Mouse (Mus musculus): ENCODE measurements at regions not wholly inside any gene's neighbourhood (a gene's known extent, or its start where the extent isn't known, plus 50 kb on each side); places are given as distances from the start of the nearest gene placed in this dataset.
"Not testable (repeated sequence)": the region's sequence is repeated elsewhere in the genome, so short reads cannot be mapped to it uniquely, and the experiment has no call there.

- H3K36me3 ChIP-seq (ENCODE audit: control insufficient read depth, insufficient read depth): no peaks in the 10 kb centered on the region
- no peak overlapping the region for H3K4me2 ChIP-seq (ENCODE audit: low read depth)
- no peak overlapping the region for H3ac ChIP-seq (ENCODE audit: control insufficient read depth, insufficient read length)
- no peaks in the 10 kb centered on the region for H3K79me2 ChIP-seq (ENCODE audit: control insufficient read depth, insufficient read depth)
- TF ChIP-seq POLR2AphosphoS2 (IDR thresholded peaks at IDR 0.05; ENCODE audit: insufficient read length, low read depth) (no peak), TCF12 (IDR thresholded peaks at IDR 0.05; ENCODE audit: insufficient read depth, poor library complexity, severe bottlenecking) (no peak), REST (IDR thresholded peaks at IDR 0.05; ENCODE audit: insufficient read depth, insufficient read length) (no peak), MYOD1 (IDR thresholded peaks at IDR 0.05; ENCODE audit: control insufficient read depth in 1 of 3, insufficient read length in 2 of 3, low read depth in 2 of 3) (no peak), USF1 (IDR thresholded peaks at IDR 0.05; ENCODE audit: low read depth) (no peak), TCF3 (IDR thresholded peaks at IDR 0.05; ENCODE audit: insufficient read length, low read depth) (no peak), SRF (IDR thresholded peaks at IDR 0.05; ENCODE audit: control insufficient read depth, insufficient read length, low read depth) (no peak), MAX (IDR thresholded peaks at IDR 0.05; ENCODE audit: low read depth) (no peak), CEBPB (IDR thresholded peaks at IDR 0.05; ENCODE audit: insufficient read depth, poor library complexity, severe bottlenecking) (no peak), POLR2A (IDR thresholded peaks at IDR 0.05; ENCODE audit: insufficient read length, low read depth) (no peak), E2F4 (IDR thresholded peaks at IDR 0.05; ENCODE audit: insufficient read depth) (no peak), MYOG (IDR thresholded peaks at IDR 0.05; ENCODE audit: control insufficient read depth in 1 of 3, insufficient read depth in 1 of 3, insufficient read length in 2 of 3, low read depth in 2 of 3) (no peak)
- H3K27me3 ChIP-seq (ENCODE audit: control insufficient read depth, insufficient read depth, insufficient read length): no peaks in the 10 kb centered on the region
- no peak overlapping the region for H3K4me3 ChIP-seq
Measured at GRCm38 (mm10) chr3:109249989-109250388, 90.5 kb upstream of the Vav3 start.

- Histone ChIP-seq H3K36me3 (ENCODE audit: control insufficient read depth, insufficient read depth) (no peaks in the 10 kb centered on the region), H3K27me3 (ENCODE audit: control insufficient read depth, insufficient read depth, insufficient read length) (no peaks in the 10 kb centered on the region), H3K4me3 (no peak overlapping the region), H3K4me2 (ENCODE audit: low read depth) (no peak overlapping the region), H3ac (ENCODE audit: control insufficient read depth, insufficient read length) (no peak overlapping the region), H3K79me2 (ENCODE audit: control insufficient read depth, insufficient read depth) (no peaks in the 10 kb centered on the region)
- no peak for TF ChIP-seq MAX (IDR thresholded peaks at IDR 0.05; ENCODE audit: low read depth)
- no peak for TF ChIP-seq TCF3 (IDR thresholded peaks at IDR 0.05; ENCODE audit: insufficient read length, low read depth)
- TF ChIP-seq TCF12 (IDR thresholded peaks at IDR 0.05; ENCODE audit: insufficient read depth, poor library complexity, severe bottlenecking): no peak
- TF ChIP-seq USF1 (IDR thresholded peaks at IDR 0.05; ENCODE audit: low read depth): no peak
- no peak for TF ChIP-seq MYOG (IDR thresholded peaks at IDR 0.05; ENCODE audit: control insufficient read depth in 1 of 3, insufficient read depth in 1 of 3, insufficient read length in 2 of 3, low read depth in 2 of 3)
- no peak for TF ChIP-seq MYOD1 (IDR thresholded peaks at IDR 0.05; ENCODE audit: control insufficient read depth in 1 of 3, insufficient read length in 2 of 3, low read depth in 2 of 3)
- no peak for TF ChIP-seq E2F4 (IDR thresholded peaks at IDR 0.05; ENCODE audit: insufficient read depth)
- TF ChIP-seq SRF (IDR thresholded peaks at IDR 0.05; ENCODE audit: control insufficient read depth, insufficient read length, low read depth): no peak
- TF ChIP-seq CEBPB (IDR thresholded peaks at IDR 0.05; ENCODE audit: insufficient read depth, poor library complexity, severe bottlenecking): no peak
- TF ChIP-seq REST (IDR thresholded peaks at IDR 0.05; ENCODE audit: insufficient read depth, insufficient read length): no peak
- TF ChIP-seq POLR2AphosphoS2 (IDR thresholded peaks at IDR 0.05; ENCODE audit: insufficient read length, low read depth): no peak
- TF ChIP-seq POLR2A (IDR thresholded peaks at IDR 0.05; ENCODE audit: insufficient read length, low read depth): no peak
Measured at GRCm38 (mm10) chr3:109251716-109252115, 88.7 kb upstream of the Vav3 start.

GRCm38 (mm10) chr3:109254001-109254630, 86.3 kb upstream of the Vav3 start:
- peak overlapping the region; percentile 65 for H3K4me2 ChIP-seq (ENCODE audit: low read depth)
- TF ChIP-seq USF1 (IDR thresholded peaks at IDR 0.05; ENCODE audit: low read depth) (peak; percentile 73), MYOG (IDR thresholded peaks at IDR 0.05; ENCODE audit: control insufficient read depth in 1 of 3, insufficient read depth in 1 of 3, insufficient read length in 2 of 3, low read depth in 2 of 3) (no peak)
- no peak overlapping the region for H3K4me3 ChIP-seq
- H3K79me2 ChIP-seq (ENCODE audit: control insufficient read depth, insufficient read depth): no peaks in the 10 kb centered on the region
- H3ac ChIP-seq (ENCODE audit: control insufficient read depth, insufficient read length): no peak overlapping the region
- no peaks in the 10 kb centered on the region for H3K27me3 ChIP-seq (ENCODE audit: control insufficient read depth, insufficient read depth, insufficient read length)
- H3K36me3 ChIP-seq (ENCODE audit: control insufficient read depth, insufficient read depth): no peaks in the 10 kb centered on the region

GRCm38 (mm10) chr3:109254957-109255356, 85.5 kb upstream of the Vav3 start:
- no peaks in the 10 kb centered on the region for H3K27me3 ChIP-seq (ENCODE audit: control insufficient read depth, insufficient read depth, insufficient read length)
- H3K36me3 ChIP-seq (ENCODE audit: control insufficient read depth, insufficient read depth): no peaks in the 10 kb centered on the region
- no peak overlapping the region for H3ac ChIP-seq (ENCODE audit: control insufficient read depth, insufficient read length)
- H3K79me2 ChIP-seq (ENCODE audit: control insufficient read depth, insufficient read depth): no peaks in the 10 kb centered on the region
- TF ChIP-seq CEBPB (IDR thresholded peaks at IDR 0.05; ENCODE audit: insufficient read depth, poor library complexity, severe bottlenecking) (no peak), MAX (IDR thresholded peaks at IDR 0.05; ENCODE audit: low read depth) (no peak)
- H3K4me3 ChIP-seq: no peak overlapping the region
- peak overlapping the region; percentile 65 for H3K4me2 ChIP-seq (ENCODE audit: low read depth)

- Histone ChIP-seq H3K4me3 (no peak overlapping the region), H3K79me2 (ENCODE audit: control insufficient read depth, insufficient read depth) (no peaks in the 10 kb centered on the region), H3K4me2 (ENCODE audit: low read depth) (no peak overlapping the region), H3K36me3 (ENCODE audit: control insufficient read depth, insufficient read depth) (no peaks in the 10 kb centered on the region), H3K27me3 (ENCODE audit: control insufficient read depth, insufficient read depth, insufficient read length) (no peaks in the 10 kb centered on the region), H3ac (ENCODE audit: control insufficient read depth, insufficient read length) (no peak overlapping the region)
- TF ChIP-seq MAX (IDR thresholded peaks at IDR 0.05; ENCODE audit: low read depth) (no peak), MYOG (IDR thresholded peaks at IDR 0.05; ENCODE audit: control insufficient read depth in 1 of 3, insufficient read depth in 1 of 3, insufficient read length in 2 of 3, low read depth in 2 of 3) (peak in 2 of 3 experiments; percentile 8 to 35)
Measured at GRCm38 (mm10) chr3:109256723-109257122, 83.7 kb upstream of the Vav3 start.

GRCm38 (mm10) chr3:109266947-109267346, 73.5 kb upstream of the Vav3 start:
- not testable (repeated sequence) for H3K79me2 ChIP-seq (ENCODE audit: control insufficient read depth, insufficient read depth); H3K27me3 ChIP-seq (ENCODE audit: control insufficient read depth, insufficient read depth, insufficient read length); H3K4me3 ChIP-seq; H3K36me3 ChIP-seq (ENCODE audit: control insufficient read depth, insufficient read depth); H3K4me2 ChIP-seq (ENCODE audit: low read depth); H3ac ChIP-seq (ENCODE audit: control insufficient read depth, insufficient read length)

All from myocyte (in vitro differentiated cells).